Mouse (Mus musculus): ENCODE data around the gene Pde9a.

GRCm38 (mm10) chr17:31487433-31488060, 101.5 kb downstream of the Pde9a start:
- TF ChIP-seq CTCF (IDR thresholded peaks at IDR 0.05; ENCODE audit: low read depth) (no peak), EP300 (IDR thresholded peaks at IDR 0.05; ENCODE audit: low read depth) (no peak)

Measured in heart, postnatal 0 days (tissue).